Mouse (Mus musculus) bone marrow macrophage, adult 2 months (primary cell): ENCODE results near the gene Cd83.

Source experiments
- CTCF ChIP-seq: IDR thresholded peaks from 2 replicates; pipeline ENCODE4 v1.5.1; 2012; ENCODE audit warnings: low read depth, mild to moderate bottlenecking, low read length, moderate library complexity
- POLR2A ChIP-seq: IDR thresholded peaks from 2 replicates; pipeline ENCODE4 v1.6.1; 2012; ENCODE audit warnings: mild to moderate bottlenecking, low read depth, low read length, borderline replicate concordance

DNA sequence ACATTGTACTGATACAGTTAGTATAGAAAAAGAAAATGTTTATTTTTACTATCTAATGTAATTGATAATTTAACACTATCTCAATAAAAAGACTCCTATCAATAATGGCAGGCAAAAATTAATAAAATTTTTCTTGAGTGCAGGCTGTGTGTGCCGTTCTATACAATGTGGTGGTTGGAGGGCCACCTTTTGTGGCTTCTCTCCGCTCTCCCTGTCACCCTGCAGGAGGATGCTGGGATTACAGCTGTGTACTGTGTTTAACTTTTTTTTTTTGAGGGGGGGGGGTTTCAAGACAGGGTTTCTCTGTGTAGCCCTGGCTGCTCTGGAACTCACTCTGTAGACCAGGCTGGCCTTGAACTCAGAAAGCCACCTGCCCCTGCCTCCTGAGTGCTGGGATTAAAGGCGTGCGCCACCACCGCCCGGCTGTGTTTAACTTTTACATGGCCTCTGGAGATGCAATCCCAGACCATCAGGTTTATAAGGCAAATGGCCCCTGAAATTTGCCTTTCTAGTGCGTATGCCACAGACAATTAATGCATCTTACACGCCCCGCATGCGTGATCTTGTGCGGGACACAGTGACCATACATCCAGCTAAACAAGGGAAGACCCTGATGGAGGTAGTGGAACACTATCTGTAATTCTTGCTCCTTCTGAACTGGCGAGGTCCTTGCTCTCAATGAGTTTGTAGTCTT, 21.1 kb upstream of the Cd83 start:
- TF ChIP-seq CTCF (no peak), POLR2A (no peak)
